Mouse (Mus musculus): ENCODE results near the gene Tsc22d4. TPM values are rescaled to one million over a fixed set of nuclear protein-coding genes. Genes with fewer than 3 reads are reported as not detected.

Tsc22d4 gene
- 226 TPM for polyA plus RNA-seq (2015; fragmentation: Illumina TruSeq; extraction: RNeasy Lipid Tissue Mini Kit (QIAGEN cat#74804); ENCODE audit: low read depth, low replicate concordance)

GRCm38 (mm10) chr5:137745214-137746171 is at the start of gene Tsc22d4:
Gene Tsc22d4 (plus strand): TSS chr5:137745730.

DNA sequence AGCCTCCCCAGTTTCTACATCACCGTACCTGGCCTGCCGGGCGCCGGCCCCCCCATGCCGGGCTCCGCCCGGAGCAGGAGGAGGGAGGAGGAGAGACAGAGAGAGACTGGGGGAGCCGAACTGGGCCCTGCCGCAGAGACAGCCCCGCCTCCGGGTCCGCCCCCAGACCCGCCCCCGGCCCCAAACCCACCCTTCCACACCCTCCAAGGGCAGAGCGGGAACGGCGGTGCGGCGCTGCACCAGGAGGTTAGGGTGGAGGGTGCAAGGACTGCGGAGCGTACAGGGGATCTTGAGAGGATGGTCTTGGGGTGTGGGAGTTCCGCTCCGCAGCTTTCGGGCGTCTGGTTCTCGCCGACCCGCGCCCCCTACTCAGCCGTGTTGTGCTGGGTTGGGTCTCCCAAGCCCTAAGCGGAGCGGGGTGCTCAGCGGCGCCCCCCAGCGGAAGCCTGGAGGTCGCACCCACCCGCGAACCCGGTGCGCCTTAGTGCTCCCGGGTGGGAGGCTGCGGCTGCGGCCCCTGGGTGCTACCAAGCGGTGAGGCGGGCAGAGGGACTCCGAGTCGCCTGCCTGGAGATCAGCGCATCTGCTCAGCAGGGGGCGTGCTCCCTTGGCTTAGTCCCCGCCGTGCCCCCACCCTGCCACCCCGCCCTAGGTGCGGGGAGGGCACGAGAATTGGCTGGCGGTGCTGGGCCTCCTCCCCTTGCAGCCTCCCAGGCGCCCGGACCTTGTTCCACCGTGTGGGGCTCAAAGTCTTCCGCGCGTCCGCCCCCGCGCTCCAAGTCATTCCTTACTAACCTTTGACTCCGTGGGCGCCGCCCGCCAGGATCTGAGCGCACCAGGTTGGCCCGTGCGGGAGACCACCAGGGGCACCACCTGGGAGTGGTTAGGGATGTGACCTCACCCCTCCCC is 4.3 kb upstream of the Tsc22d4 start, which contains the start of gene Nyap1:
TSS of gene Nyap1 (minus strand) at position 585 of the 909 bp plus-strand sequence.

GRCm38 (mm10) chr5:137778635-137779034 is 33.1 kb downstream of the Tsc22d4 start, which contains the start of gene Ppp1r35:
Gene Ppp1r35 (plus strand): TSS chr5:137778849.

DNA sequence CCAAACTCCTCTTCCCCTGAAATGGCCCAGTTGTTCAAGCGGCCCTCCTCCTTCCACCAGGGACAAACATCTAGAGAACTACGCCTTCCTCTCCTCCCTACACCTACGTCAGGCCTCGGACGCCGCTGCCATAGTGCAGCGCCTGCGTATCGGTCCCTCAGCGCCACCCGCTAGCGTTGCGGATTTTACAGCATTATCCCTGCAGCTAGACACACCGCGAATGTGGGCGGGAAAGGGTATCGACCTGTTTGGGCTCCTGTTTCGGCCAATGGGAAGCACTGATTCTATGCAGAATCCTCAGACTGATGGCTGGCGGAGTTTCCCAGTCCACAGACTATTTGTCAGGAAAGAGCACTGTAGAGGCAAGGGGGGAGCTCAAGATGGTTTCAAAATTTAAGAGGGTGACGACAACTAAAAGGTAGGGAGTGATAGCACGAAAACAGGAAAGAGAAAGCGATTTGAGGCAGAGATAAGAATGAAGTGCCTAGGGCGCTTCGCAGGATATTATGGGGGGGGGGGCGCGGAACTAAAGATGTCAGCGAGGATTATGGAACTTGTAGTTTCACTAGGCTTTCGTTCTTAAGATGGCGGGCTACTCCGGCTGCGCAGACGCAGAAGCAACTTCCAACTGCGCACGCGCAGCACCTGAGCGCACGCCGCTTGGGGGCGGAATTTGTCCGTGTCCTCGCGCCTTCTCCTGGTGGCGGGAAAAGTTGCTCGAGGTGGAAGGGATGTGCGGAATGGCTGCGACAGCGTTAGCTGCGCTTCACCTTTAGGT is 41.8 kb downstream of the Tsc22d4 start, which contains the start of the genes Mepce and Zcwpw1:
TSS of gene Mepce (minus strand) at position 505 of the 778 bp plus-strand sequence.
TSS of gene Zcwpw1 (plus strand) at position 648 of the 778 bp plus-strand sequence.

Other genes with a start within 250 kb of the Tsc22d4 start
- 31.7 TPM for gene Pop7, start 243.2 kb upstream of the Tsc22d4 start, polyA plus RNA-seq (2015; fragmentation: Illumina TruSeq; extraction: RNeasy Lipid Tissue Mini Kit (QIAGEN cat#74804); ENCODE audit: low read depth, low replicate concordance)
- 28.4 TPM for gene Gigyf1, start 227.2 kb upstream of the Tsc22d4 start, polyA plus RNA-seq (2015; fragmentation: Illumina TruSeq; extraction: RNeasy Lipid Tissue Mini Kit (QIAGEN cat#74804); ENCODE audit: low read depth, low replicate concordance)
- gene Epo, start 212.5 kb upstream of the Tsc22d4 start, polyA plus RNA-seq (2015; fragmentation: Illumina TruSeq; extraction: RNeasy Lipid Tissue Mini Kit (QIAGEN cat#74804); ENCODE audit: low read depth, low replicate concordance): not detected
- gene Gnb2, start 212.2 kb upstream of the Tsc22d4 start, polyA plus RNA-seq (2015; fragmentation: Illumina TruSeq; extraction: RNeasy Lipid Tissue Mini Kit (QIAGEN cat#74804); ENCODE audit: low read depth, low replicate concordance): 511 TPM
- 130 TPM for gene Actl6b, start 192.2 kb upstream of the Tsc22d4 start, polyA plus RNA-seq (2015; fragmentation: Illumina TruSeq; extraction: RNeasy Lipid Tissue Mini Kit (QIAGEN cat#74804); ENCODE audit: low read depth, low replicate concordance)
- gene Tfr2, start 175.9 kb upstream of the Tsc22d4 start, polyA plus RNA-seq (2015; fragmentation: Illumina TruSeq; extraction: RNeasy Lipid Tissue Mini Kit (QIAGEN cat#74804); ENCODE audit: low read depth, low replicate concordance): 7.5 TPM
- gene Mospd3, start 144.7 kb upstream of the Tsc22d4 start, polyA plus RNA-seq (2015; fragmentation: Illumina TruSeq; extraction: RNeasy Lipid Tissue Mini Kit (QIAGEN cat#74804); ENCODE audit: low read depth, low replicate concordance): 19.5 TPM
- 12.1 TPM for gene Pcolce, start 131.9 kb upstream of the Tsc22d4 start, polyA plus RNA-seq (2015; fragmentation: Illumina TruSeq; extraction: RNeasy Lipid Tissue Mini Kit (QIAGEN cat#74804); ENCODE audit: low read depth, low replicate concordance)
- gene Fbxo24, start 116.7 kb upstream of the Tsc22d4 start, polyA plus RNA-seq (2015; fragmentation: Illumina TruSeq; extraction: RNeasy Lipid Tissue Mini Kit (QIAGEN cat#74804); ENCODE audit: low read depth, low replicate concordance): not detected
- 10.6 TPM for gene Lrch4, start 116.6 kb upstream of the Tsc22d4 start, polyA plus RNA-seq (2015; fragmentation: Illumina TruSeq; extraction: RNeasy Lipid Tissue Mini Kit (QIAGEN cat#74804); ENCODE audit: low read depth, low replicate concordance)
- 8.3 TPM for gene Gm20605, start 116.6 kb upstream of the Tsc22d4 start, polyA plus RNA-seq (2015; fragmentation: Illumina TruSeq; extraction: RNeasy Lipid Tissue Mini Kit (QIAGEN cat#74804); ENCODE audit: low read depth, low replicate concordance)
- 4.2 TPM for gene Sap25, start 104.4 kb upstream of the Tsc22d4 start, polyA plus RNA-seq (2015; fragmentation: Illumina TruSeq; extraction: RNeasy Lipid Tissue Mini Kit (QIAGEN cat#74804); ENCODE audit: low read depth, low replicate concordance)
- not detected for gene Irs3, start 100.0 kb upstream of the Tsc22d4 start, polyA plus RNA-seq (2015; fragmentation: Illumina TruSeq; extraction: RNeasy Lipid Tissue Mini Kit (QIAGEN cat#74804); ENCODE audit: low read depth, low replicate concordance)
- gene Agfg2, start 61.0 kb upstream of the Tsc22d4 start, polyA plus RNA-seq (2015; fragmentation: Illumina TruSeq; extraction: RNeasy Lipid Tissue Mini Kit (QIAGEN cat#74804); ENCODE audit: low read depth, low replicate concordance): 33.0 TPM
- gene Nyap1, start 4.1 kb upstream of the Tsc22d4 start, polyA plus RNA-seq (2015; fragmentation: Illumina TruSeq; extraction: RNeasy Lipid Tissue Mini Kit (QIAGEN cat#74804); ENCODE audit: low read depth, low replicate concordance): 57.5 TPM
- 25.6 TPM for gene Ppp1r35, start 33.1 kb downstream of the Tsc22d4 start, polyA plus RNA-seq (2015; fragmentation: Illumina TruSeq; extraction: RNeasy Lipid Tissue Mini Kit (QIAGEN cat#74804); ENCODE audit: low read depth, low replicate concordance)
- gene Mepce, start 41.9 kb downstream of the Tsc22d4 start, polyA plus RNA-seq (2015; fragmentation: Illumina TruSeq; extraction: RNeasy Lipid Tissue Mini Kit (QIAGEN cat#74804); ENCODE audit: low read depth, low replicate concordance): 32.0 TPM
- 9.6 TPM for gene Zcwpw1, start 42.1 kb downstream of the Tsc22d4 start, polyA plus RNA-seq (2015; fragmentation: Illumina TruSeq; extraction: RNeasy Lipid Tissue Mini Kit (QIAGEN cat#74804); ENCODE audit: low read depth, low replicate concordance)
- gene Pilra, start 90.6 kb downstream of the Tsc22d4 start, polyA plus RNA-seq (2015; fragmentation: Illumina TruSeq; extraction: RNeasy Lipid Tissue Mini Kit (QIAGEN cat#74804); ENCODE audit: low read depth, low replicate concordance): 1.0 TPM
- not detected for gene Pilrb1, start 112.4 kb downstream of the Tsc22d4 start, polyA plus RNA-seq (2015; fragmentation: Illumina TruSeq; extraction: RNeasy Lipid Tissue Mini Kit (QIAGEN cat#74804); ENCODE audit: low read depth, low replicate concordance)
- not detected for gene Pilrb2, start 126.1 kb downstream of the Tsc22d4 start, polyA plus RNA-seq (2015; fragmentation: Illumina TruSeq; extraction: RNeasy Lipid Tissue Mini Kit (QIAGEN cat#74804); ENCODE audit: low read depth, low replicate concordance)
- 1.1 TPM for gene Cyp3a13, start 175.9 kb downstream of the Tsc22d4 start, polyA plus RNA-seq (2015; fragmentation: Illumina TruSeq; extraction: RNeasy Lipid Tissue Mini Kit (QIAGEN cat#74804); ENCODE audit: low read depth, low replicate concordance)
- gene Gjc3, start 217.4 kb downstream of the Tsc22d4 start, polyA plus RNA-seq (2015; fragmentation: Illumina TruSeq; extraction: RNeasy Lipid Tissue Mini Kit (QIAGEN cat#74804); ENCODE audit: low read depth, low replicate concordance): 48.5 TPM
- 0.52 TPM for gene Azgp1, start 235.8 kb downstream of the Tsc22d4 start, polyA plus RNA-seq (2015; fragmentation: Illumina TruSeq; extraction: RNeasy Lipid Tissue Mini Kit (QIAGEN cat#74804); ENCODE audit: low read depth, low replicate concordance)

All from brain, adult 10 weeks (tissue).